Mouse (Mus musculus) heart, adult 2 months (tissue): ENCODE measurements around the gene Adam22. TPM values are rescaled to one million over a fixed set of nuclear protein-coding genes. Genes with fewer than 3 reads are reported as not detected.

ENCODE experiments used
- DNase-seq, 2 experiments: peaks; one replicate each; pipeline ENCODE4 v3.0.0; 2021
- H3K27ac ChIP-seq: fragments of 200-600 bp; 2 replicates; pipeline ENCODE4 v1.8.1; 2022
- H3K27me3 ChIP-seq: fragments of 200-500 bp; 2 replicates; pipeline ENCODE4 v1.6.1; 2012; ENCODE audit warnings: mild to moderate bottlenecking, low read length, inconsistent platforms, mixed read lengths; ENCODE audit not compliant: control insufficient read depth, insufficient read depth
- H3K36me3 ChIP-seq: fragments of 200-500 bp; 2 replicates; pipeline ENCODE4 v1.6.1; 2012; ENCODE audit warnings: low read length, inconsistent platforms; ENCODE audit not compliant: control insufficient read depth, insufficient read depth
- H3K4me1 ChIP-seq: fragments of 200-500 bp; 2 replicates; pipeline ENCODE4 v1.6.1; 2011; ENCODE audit warnings: low read length; ENCODE audit not compliant: control insufficient read depth, insufficient read depth
- H3K4me3 ChIP-seq: fragments of 200-600 bp; 2 replicates; pipeline ENCODE4 v1.8.1; 2022
- H3K79me2 ChIP-seq: fragments of 200-500 bp; replicated peaks from 2 replicates; pipeline ENCODE4 v1.6.1; 2012; ENCODE audit warnings: mild to moderate bottlenecking, inconsistent platforms, low read length, moderate library complexity, mixed read lengths; ENCODE audit not compliant: control insufficient read depth, insufficient read depth
- H3K9ac ChIP-seq: fragments of 200-500 bp; 2 replicates; pipeline ENCODE4 v1.6.1; 2012; ENCODE audit warnings: low read depth, mild to moderate bottlenecking, control low read depth, inconsistent platforms, low read length, mixed read lengths
- CTCF ChIP-seq: fragments of 200-600 bp; IDR thresholded peaks from 2 replicates; pipeline ENCODE4 v1.8.1; 2022; ENCODE audit warnings: antibody characterized with exemption, mild to moderate bottlenecking, moderate library complexity
- EP300 ChIP-seq: fragments of 200-500 bp; IDR thresholded peaks from 2 replicates; pipeline ENCODE4 v1.6.1; 2011; ENCODE audit warnings: low read depth, low read length, control low read depth; ENCODE audit not compliant: insufficient read depth
- POLR2A ChIP-seq: fragments of 200-500 bp; IDR thresholded peaks from 2 replicates; pipeline ENCODE4 v1.6.1; 2011; ENCODE audit warnings: mild to moderate bottlenecking, low read depth, low read length, control low read depth; ENCODE audit not compliant: insufficient read depth
- WGBS: fragments of 180-500 bp; shearing (Covaris S2); methylation state at CpG from one replicate; pipeline ENCODE4 v1.1.7; 2018; 5-methylcytosine and 5-hydroxymethylcytosine counted together
- intact Hi-C: fragments of 180-260 bp; cut with DNase I; formaldehyde crosslinking; loops from one replicate; pipeline ENCODE4 v1.15.1; 2025
- polyA plus RNA-seq: library from polyadenylated mRNA; depleted of rRNA; stranded (reverse); fragments of >200 nt; gene quantifications from 2 replicates; pipeline ENCODE4 v1.2.3, GENCODE M21; 2012
- total RNA-seq, 2 experiments: library from RNA; stranded (reverse); gene quantifications; 2 replicates each; pipeline ENCODE4 v1.2.3; 2021

Gene Adam22
- total and polyA plus RNA-seq, 3 experiments = 1.7 to 4.7 (median 3.6) TPM

- Histone ChIP-seq H3K79me2 (no peaks in the 10 kb centered on the region), H3K4me3 (no peak overlapping the region), H3K36me3 (no peaks in the 10 kb centered on the region), H3K4me1 (no peaks in the 10 kb centered on the region), H3K27ac (no peak overlapping the region), H3K27me3 (no peaks in the 10 kb centered on the region), H3K9ac (no peak overlapping the region)
- WGBS = 86% methylated on average over 8 of the region's 8 CpGs
- no peak for DNase-seq
- intact Hi-C loops = no loop called here
- TF ChIP-seq CTCF (no peak), POLR2A (no peak), EP300 (no peak)
Measured at GRCm38 (mm10) chr5:8077481-8077880, 290.5 kb downstream of the Adam22 start.

GRCm38 (mm10) chr5:8073901-8074561 lies 293.9 kb downstream of the Adam22 start:
- Histone ChIP-seq H3K36me3 (no peaks in the 10 kb centered on the region), H3K4me3 (no peak overlapping the region), H3K27ac (no peak overlapping the region), H3K4me1 (no peaks in the 10 kb centered on the region), H3K9ac (no peak overlapping the region), H3K79me2 (no peaks in the 10 kb centered on the region), H3K27me3 (no peaks in the 10 kb centered on the region)
- 92% methylated on average over 9 of the region's 9 CpGs for WGBS
- intact Hi-C loops = no loop called here
- DNase-seq = no peak
- TF ChIP-seq POLR2A = no peak
- TF ChIP-seq CTCF = no peak
- TF ChIP-seq EP300 = no peak

GRCm38 (mm10) chr5:8073406-8073805 lies 294.6 kb downstream of the Adam22 start:
- no peak overlapping the region for H3K9ac ChIP-seq
- no peak overlapping the region for H3K4me3 ChIP-seq
- H3K4me1 ChIP-seq = no peaks in the 10 kb centered on the region
- intact Hi-C loops = no loop called here
- 94% methylated on average over 9 of the region's 9 CpGs for WGBS
- H3K27me3 ChIP-seq = no peaks in the 10 kb centered on the region
- H3K79me2 ChIP-seq = no peaks in the 10 kb centered on the region
- no peaks in the 10 kb centered on the region for H3K36me3 ChIP-seq
- DNase-seq = no peak
- TF ChIP-seq CTCF (no peak), EP300 (no peak), POLR2A (no peak)
- no peak overlapping the region for H3K27ac ChIP-seq

GRCm38 (mm10) chr5:8063207-8063606 lies 304.8 kb downstream of the Adam22 start:
- Histone ChIP-seq H3K4me3 (no peak overlapping the region), H3K27ac (no peak overlapping the region), H3K9ac (no peak overlapping the region), H3K36me3 (peaks cover 17% of the 10 kb centered on the region), H3K27me3 (no peaks in the 10 kb centered on the region), H3K79me2 (0 out of 2 replicates have a peak, but pooled peaks cover 2% of the 10 kb centered on the region), H3K4me1 (no peaks in the 10 kb centered on the region; the same call in 1 of the 2 replicates)
- intact Hi-C loops = no loop called here
- TF ChIP-seq CTCF = no peak
- TF ChIP-seq POLR2A = no peak
- no peak for TF ChIP-seq EP300
- 53% methylated on average over 6 of the region's 6 CpGs for WGBS
- no peak for DNase-seq

- Histone ChIP-seq H3K4me3 (no peak overlapping the region), H3K27me3 (no peaks in the 10 kb centered on the region), H3K4me1 (peaks cover 3% of the 10 kb centered on the region), H3K9ac (no peak overlapping the region), H3K27ac (no peak overlapping the region), H3K79me2 (0 out of 2 replicates have a peak, but pooled peaks cover 2% of the 10 kb centered on the region), H3K36me3 (peaks cover 22% of the 10 kb centered on the region)
- no peak for DNase-seq
- intact Hi-C loops = no loop called here
- 92% methylated on average over 2 of the region's 2 CpGs for WGBS
- TF ChIP-seq POLR2A (no peak), EP300 (no peak), CTCF (no peak)
Measured at GRCm38 (mm10) chr5:8062469-8062868, 305.5 kb downstream of the Adam22 start.

DNA sequence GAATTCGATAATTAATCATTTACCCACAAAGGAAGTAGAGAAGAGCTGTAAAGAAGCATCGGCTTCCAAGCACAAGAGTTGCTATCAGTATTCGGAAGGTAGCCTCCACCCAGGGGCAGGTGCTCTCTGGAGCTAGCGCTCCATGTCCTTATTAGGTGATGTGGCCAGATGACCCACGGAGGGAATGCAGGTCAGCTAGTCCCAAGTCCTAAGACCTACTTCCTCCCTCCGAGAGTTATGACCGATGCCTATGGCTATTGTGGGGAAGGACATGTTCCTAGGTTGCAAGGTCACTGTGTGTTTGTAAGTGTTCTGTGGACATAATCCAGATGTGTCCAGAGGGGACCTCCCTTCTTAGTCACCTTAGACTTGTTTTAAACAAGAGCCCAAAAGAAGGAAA lies 309.9 kb downstream of the Adam22 start:
- Histone ChIP-seq H3K36me3 (peaks cover 18% of the 10 kb centered on the region), H3K79me2 (no peaks in the 10 kb centered on the region), H3K4me1 (peaks cover 6% of the 10 kb centered on the region), H3K27me3 (no peaks in the 10 kb centered on the region), H3K4me3 (no peak overlapping the region; the same call in 1 of the 2 replicates), H3K9ac (no peak overlapping the region), H3K27ac (peak overlapping the region; percentile 5)
- TF ChIP-seq POLR2A (no peak), CTCF (no peak), EP300 (0 out of 2 replicates have a peak, but pooled peaks have one; percentile 8)
- peak in 1 of 2 experiments; percentile 17 for DNase-seq
- WGBS = 56% methylated on average over 7 of the region's 7 CpGs
- intact Hi-C loops = loop anchor here (5.0 kb wide), 1 partner anchor 364 kb away; the partner anchor contains the start of genes Dbf4 and Slc25a40
